Mouse (Mus musculus) brain, embryonic 14.5 days (tissue): ENCODE data around the gene Mlip.

Experiments
- CTCF ChIP-seq: fragments of 200-500 bp; IDR thresholded peaks from 2 replicates; pipeline ENCODE4 v1.5.1; 2012; ENCODE audit warnings: inconsistent platforms, mild to moderate bottlenecking, moderate library complexity, borderline replicate concordance; ENCODE audit not compliant: insufficient read depth, insufficient read length; ENCODE audit errors: extremely low read depth
- POLR2A ChIP-seq: fragments of 200-500 bp; IDR thresholded peaks from 2 replicates; pipeline ENCODE4 v1.6.1; 2012; ENCODE audit warnings: mild to moderate bottlenecking, inconsistent platforms, borderline replicate concordance; ENCODE audit not compliant: poor library complexity, insufficient read depth, insufficient read length, severe bottlenecking; ENCODE audit errors: extremely low read depth

GRCm38 (mm10) chr9:77377696-77378095 is 24.9 kb upstream of the Mlip start:
- TF ChIP-seq CTCF = no peak
- no peak for TF ChIP-seq POLR2A
